Mouse (Mus musculus): Measurements from ENCODE around the gene Dpagt1. TPM values are rescaled to one million over a fixed set of nuclear protein-coding genes. Genes with fewer than 3 reads are reported as not detected.
"Not testable (repeated sequence)": the region's sequence is repeated elsewhere in the genome, so short reads cannot be mapped to it uniquely, and the experiment has no call there.

The Dpagt1 gene
- total RNA-seq, 2 experiments from 2014 or later: 15.5 to 17.9 TPM

- DNase-seq (ENCODE audit: extremely low spot score in 1 of 2, low spot score in 2 of 2): peak in 1 of 2 experiments; percentile 34
- intact Hi-C loops (cut with DNase I): loop anchor here (10.0 kb wide), 1 partner anchor 211 kb away; no protein-coding TSS in a partner anchor
These were observed 9.7 kb downstream of the Dpagt1 start for GRCm38 (mm10) chr9:44335331-44336092.

GRCm38 (mm10) chr9:44336093-44336406 lies 10.2 kb downstream of the Dpagt1 start:
- intact Hi-C loops (cut with DNase I): loop anchor here (10.0 kb wide), 1 partner anchor 211 kb away; no protein-coding TSS in a partner anchor
- no peak for DNase-seq (ENCODE audit: extremely low spot score in 1 of 2, low spot score in 2 of 2)

GRCm38 (mm10) chr9:44336513-44336912 lies 10.7 kb downstream of the Dpagt1 start:
- DNase-seq (ENCODE audit: extremely low spot score in 1 of 2, low spot score in 2 of 2): not testable (repeated sequence)
- intact Hi-C loops (cut with DNase I): loop anchor here (10.0 kb wide), 1 partner anchor 212 kb away; no protein-coding TSS in a partner anchor

GRCm38 (mm10) chr9:44336964-44337363 lies 11.1 kb downstream of the Dpagt1 start:
- intact Hi-C loops (cut with DNase I): loop anchor here (10.0 kb wide), 1 partner anchor 212 kb away; no protein-coding TSS in a partner anchor
- DNase-seq (ENCODE audit: extremely low spot score in 1 of 2, low spot score in 2 of 2): no peak

- intact Hi-C loops (cut with DNase I): loop anchor here (10.0 kb wide), 1 partner anchor 213 kb away; no protein-coding TSS in a partner anchor
- no peak for DNase-seq (ENCODE audit: extremely low spot score in 1 of 2, low spot score in 2 of 2)
These were observed 11.8 kb downstream of the Dpagt1 start for GRCm38 (mm10) chr9:44337436-44338169.

- DNase-seq (ENCODE audit: extremely low spot score in 1 of 2, low spot score in 2 of 2): no peak
- intact Hi-C loops (cut with DNase I): loop anchor here (10.0 kb wide), 1 partner anchor 214 kb away; no protein-coding TSS in a partner anchor
These were observed 12.8 kb downstream of the Dpagt1 start for GRCm38 (mm10) chr9:44338574-44338973.

GRCm38 (mm10) chr9:44341487-44341886 lies 15.7 kb downstream of the Dpagt1 start:
- intact Hi-C loops (cut with DNase I): no loop called here
- DNase-seq (ENCODE audit: extremely low spot score in 1 of 2, low spot score in 2 of 2): no peak

- intact Hi-C loops (cut with DNase I): no loop called here
- DNase-seq (ENCODE audit: extremely low spot score in 1 of 2, low spot score in 2 of 2): no peak
These were observed 16.4 kb downstream of the Dpagt1 start for GRCm38 (mm10) chr9:44342173-44342572.

- no peak for DNase-seq (ENCODE audit: extremely low spot score in 1 of 2, low spot score in 2 of 2)
- intact Hi-C loops (cut with DNase I): no loop called here
These were observed 16.8 kb downstream of the Dpagt1 start for GRCm38 (mm10) chr9:44342605-44343004.

- intact Hi-C loops (cut with DNase I): no loop called here
- DNase-seq (ENCODE audit: extremely low spot score in 1 of 2, low spot score in 2 of 2): no peak
These were observed 17.5 kb downstream of the Dpagt1 start for GRCm38 (mm10) chr9:44343290-44343689.

- intact Hi-C loops (cut with DNase I): no loop called here
- peak; percentile 85 to 93 for DNase-seq (ENCODE audit: extremely low spot score in 1 of 2, low spot score in 2 of 2)
These were observed 18.1 kb downstream of the Dpagt1 start, which contains the start of gene Hmbs for GRCm38 (mm10) chr9:44343781-44344421. Gene Hmbs, minus strand, starts transcription at chr9:44344228.

- intact Hi-C loops (cut with DNase I): no loop called here
- no peak for DNase-seq (ENCODE audit: extremely low spot score in 1 of 2, low spot score in 2 of 2)
These were observed 20.0 kb downstream of the Dpagt1 start for GRCm38 (mm10) chr9:44345570-44346433.

GRCm38 (mm10) chr9:44347166-44347565 lies 21.3 kb downstream of the Dpagt1 start:
- no peak for DNase-seq (ENCODE audit: extremely low spot score in 1 of 2, low spot score in 2 of 2)
- intact Hi-C loops (cut with DNase I): no loop called here

GRCm38 (mm10) chr9:44347621-44348020 lies 21.8 kb downstream of the Dpagt1 start:
- intact Hi-C loops (cut with DNase I): no loop called here
- no peak for DNase-seq (ENCODE audit: extremely low spot score in 1 of 2, low spot score in 2 of 2)

- intact Hi-C loops (cut with DNase I): no loop called here
- DNase-seq (ENCODE audit: extremely low spot score in 1 of 2, low spot score in 2 of 2): no peak
These were observed 22.7 kb downstream of the Dpagt1 start for GRCm38 (mm10) chr9:44348546-44348945.

- no peak for DNase-seq (ENCODE audit: extremely low spot score in 1 of 2, low spot score in 2 of 2)
These were observed 25.6 kb downstream of the Dpagt1 start for GRCm38 (mm10) chr9:44351396-44351795.

GRCm38 (mm10) chr9:44352337-44352736 lies 26.5 kb downstream of the Dpagt1 start:
- no peak for DNase-seq (ENCODE audit: extremely low spot score in 1 of 2, low spot score in 2 of 2)
- intact Hi-C loops (cut with DNase I): loop anchor here (5.0 kb wide), 1 partner anchor 35 kb away; no protein-coding TSS in a partner anchor

More at GRCm38 (mm10) chr9:44351396-44351795, 25.6 kb downstream of the Dpagt1 start:
- intact Hi-C loops (cut with DNase I): loop anchor here (1.0 to 5.0 kb wide), 2 partner anchors 36 to 217 kb away; partner anchors contain the start of gene Mcam

GRCm38 (mm10) chr9:44353142-44353541 lies 27.3 kb downstream of the Dpagt1 start:
- no peak for DNase-seq (ENCODE audit: extremely low spot score in 1 of 2, low spot score in 2 of 2)
- intact Hi-C loops (cut with DNase I): loop anchor here (5.0 kb wide), 1 partner anchor 34 kb away; no protein-coding TSS in a partner anchor
